Mouse (Mus musculus) limb, embryonic 12.5 days (tissue): ENCODE data around the gene Tmem214. TPM values are rescaled to one million over a fixed set of nuclear protein-coding genes. Genes with fewer than 3 reads are reported as not detected.
A peak's percentile ranks its signal among the peaks of the same experiment; 100 is the strongest.

Experiments
- ATAC-seq: fragments of 200-750 bp; cut with Nextera tagmentation; 2 replicates; pipeline ENCODE4 v1.8.0; 2017; ENCODE audit warnings: low read depth, moderate TSS enrichment; ENCODE audit not compliant: insufficient number of reproducible peaks, insufficient read depth, low FRiP score, low TSS enrichment
- H3K27ac ChIP-seq: fragments of 300-500 bp; sonication (generic); 2 replicates; pipeline ENCODE4 v1.5.1; 2016; ENCODE audit warnings: mild to moderate bottlenecking, moderate library complexity
- H3K27me3 ChIP-seq: fragments of 300-500 bp; sonication (generic); 2 replicates; pipeline ENCODE4 v1.6.1; 2016; ENCODE audit warnings: mild to moderate bottlenecking, moderate library complexity
- H3K36me3 ChIP-seq: fragments of 300-500 bp; sonication (generic); 2 replicates; pipeline ENCODE4 v1.6.1; 2016; ENCODE audit warnings: mild to moderate bottlenecking, moderate library complexity
- H3K4me1 ChIP-seq: fragments of 300-500 bp; sonication (generic); replicated peaks from 2 replicates; pipeline ENCODE4 v1.6.1; 2016
- H3K4me2 ChIP-seq: fragments of 300-500 bp; sonication (generic); 2 replicates; pipeline ENCODE4 v1.6.1; 2016; ENCODE audit warnings: mild to moderate bottlenecking, moderate library complexity
- H3K4me3 ChIP-seq: fragments of 300-500 bp; sonication (generic); replicated peaks from 2 replicates; pipeline ENCODE4 v1.5.1; 2016; ENCODE audit warnings: mild to moderate bottlenecking
- H3K9ac ChIP-seq: fragments of 300-500 bp; sonication (generic); replicated peaks from 2 replicates; pipeline ENCODE4 v1.6.1; 2016; ENCODE audit warnings: mild to moderate bottlenecking, moderate library complexity
- H3K9me3 ChIP-seq: fragments of 300-500 bp; sonication (generic); 2 replicates; pipeline ENCODE4 v1.6.1; 2016; ENCODE audit warnings: mild to moderate bottlenecking, moderate library complexity
- WGBS: fragments of 180-500 bp; shearing (Covaris S2); methylation state at CpG from one replicate; pipeline ENCODE4 v1.1.7; 2016; 5-methylcytosine and 5-hydroxymethylcytosine counted together
- polyA plus RNA-seq: library from polyadenylated mRNA; unstranded; fragments of >200 nt; fragmentation: Nextera tagmentation; extraction: Ambion mirVana; gene quantifications from 2 replicates; pipeline ENCODE4 v1.2.1, GENCODE M21; 2016

Tmem214 gene
- polyA plus RNA-seq, 1 experiment from 2014 or later, result 84.6 TPM

- no peaks in the 10 kb centered on the region for H3K9me3 ChIP-seq
- peaks cover 45% of the 10 kb centered on the region for H3K36me3 ChIP-seq
- H3K9ac ChIP-seq, result peak overlapping the region; percentile 79
- WGBS, result 12% methylated on average over 7 of the region's 7 CpGs
- H3K27me3 ChIP-seq, result no peaks in the 10 kb centered on the region
- peak overlapping the region; percentile 98 for H3K4me2 ChIP-seq
- peak overlapping the region; percentile 99; the same call in 1 of the 2 replicates for H3K27ac ChIP-seq
- H3K4me1 ChIP-seq, result peaks cover 79% of the 10 kb centered on the region
- H3K4me3 ChIP-seq, result peak overlapping the region; percentile 59
- no peak for ATAC-seq
These were observed 48.2 kb downstream of the Tmem214 start for GRCm38 (mm10) chr5:30915974-30916433.

DNA sequence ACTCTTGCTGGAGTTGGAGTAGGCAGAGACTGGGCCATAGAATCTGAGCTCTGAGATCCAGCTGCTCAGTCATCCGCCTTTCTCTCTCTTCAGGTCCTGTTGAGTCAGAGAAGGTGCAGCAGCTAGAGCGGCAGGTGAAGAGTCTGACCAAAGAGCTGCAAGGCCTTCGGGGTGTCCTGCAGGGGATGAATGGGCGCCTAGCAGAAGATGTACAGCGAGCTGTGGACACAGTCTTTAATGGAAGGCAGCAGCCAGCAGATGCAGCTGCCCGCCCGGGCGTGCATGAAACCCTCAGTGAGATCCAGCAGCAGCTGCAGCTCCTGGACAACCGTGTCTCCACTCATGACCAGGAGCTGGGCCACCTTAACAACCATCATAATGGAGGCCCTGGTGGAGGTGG is 49.0 kb downstream of the Tmem214 start:
- H3K4me3 ChIP-seq, result 0 out of 2 replicates have a peak overlapping the region, but pooled peaks have one; percentile 1
- no peak overlapping the region for H3K9ac ChIP-seq
- no peak overlapping the region for H3K27ac ChIP-seq

GRCm38 (mm10) chr5:30917348-30917747 is 49.5 kb downstream of the Tmem214 start:
- H3K27me3 ChIP-seq, result no peaks in the 10 kb centered on the region
- H3K36me3 ChIP-seq, result peaks cover 47% of the 10 kb centered on the region
- 0 out of 2 replicates have a peak overlapping the region, but pooled peaks have one; percentile 1 for H3K4me3 ChIP-seq
- no peak for ATAC-seq
- 84% methylated on average over 11 of the region's 11 CpGs for WGBS
- H3K9ac ChIP-seq, result no peak overlapping the region
- H3K9me3 ChIP-seq, result no peaks in the 10 kb centered on the region
- peaks cover 75% of the 10 kb centered on the region for H3K4me1 ChIP-seq
- peak overlapping the region; percentile 35; the same call in 1 of the 2 replicates for H3K27ac ChIP-seq
- H3K4me2 ChIP-seq, result no peak overlapping the region

More for the DNA sequence above, 49.0 kb downstream of the Tmem214 start:
- peaks cover 47% of the 10 kb centered on the region for H3K36me3 ChIP-seq
- ATAC-seq, result no peak
- H3K4me1 ChIP-seq, result peaks cover 75% of the 10 kb centered on the region
- 92% methylated on average over 9 of the region's 9 CpGs for WGBS
- H3K9me3 ChIP-seq, result no peaks in the 10 kb centered on the region
- no peak overlapping the region for H3K4me2 ChIP-seq
- no peaks in the 10 kb centered on the region for H3K27me3 ChIP-seq

DNA sequence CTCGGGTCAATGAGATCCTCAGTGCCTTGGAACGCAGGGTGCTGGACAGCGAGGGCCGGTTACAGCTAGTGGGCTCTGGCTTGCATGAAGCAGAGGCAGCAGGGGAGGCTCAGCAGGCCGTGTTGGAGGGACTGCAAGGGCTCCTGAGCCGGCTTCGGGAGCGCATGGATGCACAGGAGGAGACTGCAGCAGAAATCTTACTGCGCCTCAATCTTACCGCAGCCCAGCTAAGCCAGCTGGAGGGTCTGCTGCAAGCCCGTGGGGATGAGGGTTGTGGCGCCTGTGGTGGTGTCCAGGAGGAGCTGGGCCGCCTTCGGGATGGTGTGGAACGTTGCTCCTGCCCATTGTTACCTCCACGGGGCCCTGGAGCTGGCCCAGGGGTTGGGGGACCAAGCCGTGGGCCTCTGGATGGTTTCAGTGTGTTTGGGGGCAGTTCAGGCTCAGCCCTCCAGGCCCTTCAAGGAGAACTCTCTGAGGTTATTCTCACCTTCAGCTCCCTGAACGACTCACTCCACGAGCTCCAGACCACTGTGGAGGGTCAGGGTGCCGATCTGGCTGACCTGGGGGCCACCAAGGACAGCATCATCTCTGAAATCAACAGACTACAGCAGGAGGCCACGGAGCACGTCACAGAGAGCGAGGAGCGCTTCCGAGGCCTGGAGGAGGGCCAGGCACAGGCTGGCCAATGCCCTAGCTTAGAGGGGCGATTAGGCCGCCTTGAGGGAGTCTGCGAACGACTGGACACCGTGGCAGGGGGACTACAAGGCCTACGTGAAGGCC is 50.3 kb downstream of the Tmem214 start:
- H3K27ac ChIP-seq, result peak overlapping the region; percentile 35; the same call in 1 of the 2 replicates
- no peaks in the 10 kb centered on the region for H3K9me3 ChIP-seq
- H3K4me2 ChIP-seq, result no peak overlapping the region
- WGBS, result 87% methylated on average over 31 of the region's 31 CpGs
- no peaks in the 10 kb centered on the region for H3K27me3 ChIP-seq
- H3K4me1 ChIP-seq, result peaks cover 75% of the 10 kb centered on the region
- no peak for ATAC-seq
- H3K9ac ChIP-seq, result peak overlapping the region; percentile 42; the same call in 1 of the 2 replicates
- H3K4me3 ChIP-seq, result no peak overlapping the region
- peaks cover 47% of the 10 kb centered on the region for H3K36me3 ChIP-seq

DNA sequence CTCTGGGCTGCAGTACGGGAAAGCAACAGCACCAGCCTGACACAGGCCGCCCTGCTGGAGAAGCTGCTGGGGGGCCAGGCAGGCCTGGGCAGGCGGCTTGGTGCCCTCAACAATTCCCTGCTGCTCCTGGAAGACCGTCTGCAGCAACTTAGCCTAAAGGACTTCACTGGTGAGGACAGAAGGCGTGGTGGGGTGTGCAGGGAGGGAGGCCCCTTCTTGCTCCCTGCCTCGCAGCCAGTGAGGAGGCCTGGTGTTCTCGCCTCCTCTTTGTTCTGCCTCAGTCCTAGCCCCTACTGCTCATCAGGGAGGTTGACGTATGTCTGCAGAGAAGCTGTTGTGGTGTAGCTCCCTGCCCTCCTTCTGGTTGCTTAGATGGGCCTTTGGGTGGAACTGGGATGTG is 50.9 kb downstream of the Tmem214 start:
- H3K4me2 ChIP-seq, result no peak overlapping the region
- H3K9ac ChIP-seq, result peak overlapping the region; percentile 42; the same call in 1 of the 2 replicates
- H3K36me3 ChIP-seq, result peaks cover 47% of the 10 kb centered on the region

GRCm38 (mm10) chr5:30919831-30920614 is 52.2 kb downstream of the Tmem214 start:
- Histone ChIP-seq H3K9ac (no peak overlapping the region), H3K36me3 (peaks cover 47% of the 10 kb centered on the region), H3K27me3 (no peaks in the 10 kb centered on the region), H3K9me3 (no peaks in the 10 kb centered on the region), H3K4me2 (no peak overlapping the region; the same call in 1 of the 2 replicates), H3K4me3 (no peak overlapping the region; the same call in 1 of the 2 replicates), H3K4me1 (peaks cover 66% of the 10 kb centered on the region), H3K27ac (peak overlapping the region; percentile 64)
- WGBS, result 72% methylated on average over 11 of the region's 11 CpGs
- ATAC-seq, result no peak

More for the DNA sequence above, 50.9 kb downstream of the Tmem214 start:
- peaks cover 74% of the 10 kb centered on the region for H3K4me1 ChIP-seq
- H3K27me3 ChIP-seq, result no peaks in the 10 kb centered on the region
- WGBS, result 77% methylated on average over 8 of the region's 8 CpGs
- no peaks in the 10 kb centered on the region for H3K9me3 ChIP-seq
- H3K4me3 ChIP-seq, result no peak overlapping the region
- H3K27ac ChIP-seq, result peak overlapping the region; percentile 23; the same call in 1 of the 2 replicates
- ATAC-seq, result no peak

DNA sequence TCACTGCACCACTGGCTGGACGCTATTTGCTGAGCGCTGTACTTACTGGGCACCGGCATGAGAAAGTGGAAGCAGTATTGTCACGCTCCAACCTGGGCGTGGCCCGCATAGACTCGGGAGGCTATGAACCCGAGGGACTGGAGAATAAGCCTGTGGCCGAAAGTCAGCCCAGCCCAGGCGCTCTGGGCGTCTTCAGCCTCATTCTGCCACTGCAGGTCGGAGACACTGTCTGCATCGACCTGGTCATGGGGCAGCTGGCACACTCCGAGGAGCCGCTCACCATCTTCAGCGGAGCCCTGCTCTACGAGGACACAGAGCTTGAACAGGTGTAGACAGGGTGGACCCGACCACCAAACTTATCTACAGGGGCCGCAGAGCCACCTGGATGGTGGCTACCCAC is 52.8 kb downstream of the Tmem214 start:
- peaks cover 60% of the 10 kb centered on the region for H3K4me1 ChIP-seq

GRCm38 (mm10) chr5:30921256-30922033 is 53.6 kb downstream of the Tmem214 start, which contains the start of gene Khk:
TSS of gene Khk (plus strand) at chr5:30921431.
- Histone ChIP-seq H3K4me2 (peak within 1 kb of the TSS; percentile 77), H3K36me3 (peaks cover 47% of the 10 kb centered on the region), H3K4me3 (peak within 1 kb of the TSS; percentile 46), H3K4me1 (peaks cover 55% of the 10 kb centered on the region), H3K9ac (peak within 1 kb of the TSS; percentile 59), H3K27me3 (no peaks in the 10 kb centered on the region), H3K9me3 (no peaks in the 10 kb centered on the region), H3K27ac (peak within 1 kb of the TSS; percentile 91)
- WGBS, result 1% methylated on average over 40 of the region's 40 CpGs
- ATAC-seq, result peak; percentile 85

More for the DNA sequence above, 52.8 kb downstream of the Tmem214 start:
- 68% methylated on average over 19 of the region's 19 CpGs for WGBS
- Histone ChIP-seq H3K27me3 (no peaks in the 10 kb centered on the region), H3K4me2 (no peak overlapping the region; the same call in 1 of the 2 replicates), H3K9me3 (no peaks in the 10 kb centered on the region), H3K4me3 (0 out of 2 replicates have a peak overlapping the region, but pooled peaks have one; percentile 46), H3K27ac (peak overlapping the region; percentile 64; the same call in 1 of the 2 replicates), H3K9ac (no peak overlapping the region), H3K36me3 (peaks cover 47% of the 10 kb centered on the region)
- peak; percentile 7; the same call in 1 of the 2 replicates for ATAC-seq

DNA sequence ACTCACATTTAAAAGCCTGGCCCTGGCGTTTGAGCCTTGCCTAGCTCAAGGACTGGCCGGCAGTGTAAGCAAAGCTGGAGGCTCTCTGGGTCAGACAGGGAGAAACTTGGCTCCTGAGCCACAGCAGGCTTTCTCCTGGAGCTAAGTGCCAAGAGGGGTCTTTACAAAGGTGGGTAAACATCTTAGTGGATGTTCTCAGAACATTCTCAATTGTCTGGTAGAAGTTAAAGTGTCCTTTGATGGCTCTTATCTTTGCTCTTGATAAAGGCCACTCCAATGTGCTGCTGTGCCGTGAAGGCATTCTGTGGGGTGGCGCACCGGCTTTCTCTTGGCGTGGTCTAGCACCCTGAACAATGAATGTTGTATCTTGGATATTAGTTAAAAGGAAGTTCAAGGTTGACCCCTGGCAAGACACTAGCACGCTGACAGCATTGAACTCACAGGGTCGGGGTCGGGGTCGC is 54.8 kb downstream of the Tmem214 start:
- Histone ChIP-seq H3K9ac (0 out of 2 replicates have a peak overlapping the region, but pooled peaks have one; percentile 59), H3K27ac (peak overlapping the region; percentile 91), H3K4me3 (peak overlapping the region; percentile 46; the same call in 1 of the 2 replicates), H3K4me2 (peak overlapping the region; percentile 77), H3K36me3 (peaks cover 37% of the 10 kb centered on the region), H3K27me3 (no peaks in the 10 kb centered on the region), H3K4me1 (peaks cover 49% of the 10 kb centered on the region), H3K9me3 (no peaks in the 10 kb centered on the region)
- 74% methylated on average over 10 of the region's 10 CpGs for WGBS
- no peak for ATAC-seq

DNA sequence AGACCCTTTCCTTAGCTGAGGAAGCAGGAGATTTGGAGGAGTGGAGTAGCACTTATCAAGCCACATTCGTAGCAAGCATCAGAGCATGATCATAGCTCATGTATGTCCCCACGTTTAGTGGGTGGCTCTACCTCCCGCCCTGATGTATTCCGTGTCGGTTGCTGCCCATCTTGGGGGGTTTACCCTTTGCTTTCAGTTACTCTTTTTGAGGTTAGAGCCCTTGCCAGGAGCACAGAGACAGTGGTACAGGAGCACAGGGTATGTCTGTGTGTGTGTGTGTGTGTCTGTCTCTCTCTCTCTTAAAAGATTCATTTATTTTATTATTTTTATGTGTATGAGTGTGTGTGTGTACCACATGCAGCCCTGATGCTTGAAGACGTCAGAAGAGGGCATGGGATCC is 55.3 kb downstream of the Tmem214 start:
- 88% methylated on average over 6 of the region's 6 CpGs for WGBS

More for the DNA sequence above, 55.3 kb downstream of the Tmem214 start:
- Histone ChIP-seq H3K9me3 (no peaks in the 10 kb centered on the region), H3K27ac (no peak overlapping the region), H3K4me3 (no peak overlapping the region), H3K36me3 (peaks cover 31% of the 10 kb centered on the region), H3K27me3 (no peaks in the 10 kb centered on the region), H3K4me1 (peaks cover 45% of the 10 kb centered on the region), H3K4me2 (no peak overlapping the region; the same call in 1 of the 2 replicates), H3K9ac (no peak overlapping the region)
- no peak for ATAC-seq
